Mouse (Mus musculus) yolk sac, embryonic 10.5 days (tissue): ENCODE measurements around the gene Tcte1.

Experiments
- DNase-seq: peaks from one replicate; pipeline ENCODE4 v3.0.0-alpha.2; 2017; ENCODE audit warnings: low spot score

Gene Tcte1

GRCm38 (mm10) chr17:45566360-45567161 is 43.3 kb downstream of the Tcte1 start:
- no peak for DNase-seq

- DNase-seq, result peak; percentile 56
Observed at GRCm38 (mm10) chr17:45567162-45567601, 43.9 kb downstream of the Tcte1 start.

- no peak for DNase-seq
Observed at GRCm38 (mm10) chr17:45568990-45569389, 45.8 kb downstream of the Tcte1 start.

- DNase-seq, result no peak
Observed at GRCm38 (mm10) chr17:45569999-45570398, 46.8 kb downstream of the Tcte1 start.

GRCm38 (mm10) chr17:45572103-45573086 is 49.2 kb downstream of the Tcte1 start:
- DNase-seq, result peak; percentile 91

- DNase-seq, result peak; percentile 99
Observed at GRCm38 (mm10) chr17:45573087-45573779, 50.0 kb downstream of the Tcte1 start, which contains the start of gene Hsp90ab1. Gene Hsp90ab1, minus strand, starts transcription at chr17:45573271.

- peak; percentile 98 for DNase-seq
Observed at GRCm38 (mm10) chr17:45573780-45574123, 50.5 kb downstream of the Tcte1 start.

GRCm38 (mm10) chr17:45574129-45574761 is 51.0 kb downstream of the Tcte1 start:
- peak; percentile 31 for DNase-seq

GRCm38 (mm10) chr17:45575123-45575897 is 52.1 kb downstream of the Tcte1 start:
- DNase-seq, result no peak

- DNase-seq, result no peak
Observed at GRCm38 (mm10) chr17:45578242-45578641, 55.0 kb downstream of the Tcte1 start.

GRCm38 (mm10) chr17:45578843-45579242 is 55.6 kb downstream of the Tcte1 start:
- DNase-seq, result no peak

- DNase-seq, result no peak
Observed at GRCm38 (mm10) chr17:45579554-45579953, 56.3 kb downstream of the Tcte1 start.

GRCm38 (mm10) chr17:45580958-45581477 is 57.8 kb downstream of the Tcte1 start:
- no peak for DNase-seq

GRCm38 (mm10) chr17:45581567-45581983 is 58.3 kb downstream of the Tcte1 start:
- peak; percentile 48 for DNase-seq

- DNase-seq, result no peak
Observed at GRCm38 (mm10) chr17:45582188-45582587, 59.0 kb downstream of the Tcte1 start.

GRCm38 (mm10) chr17:45582715-45583355 is 59.6 kb downstream of the Tcte1 start:
- DNase-seq, result no peak

- no peak for DNase-seq
Observed at GRCm38 (mm10) chr17:45584096-45584896, 61.1 kb downstream of the Tcte1 start.

GRCm38 (mm10) chr17:45584939-45585678 is 61.9 kb downstream of the Tcte1 start:
- DNase-seq, result peak; percentile 61
